Mouse (Mus musculus) yolk sac, embryonic 10.5 days (tissue): ENCODE results near the gene Gm8362.
"Not testable (repeated sequence)": the region's sequence is repeated elsewhere in the genome, so short reads cannot be mapped to it uniquely, and the experiment has no call there.

Experiments used
- DNase-seq: peaks from one replicate; pipeline ENCODE4 v3.0.0-alpha.2; 2017; ENCODE audit warnings: low spot score

Gm8362 gene

GRCm38 (mm10) chr14:6774311-6774710 is at the start of gene Gm8362:
Gm8362 (minus strand) TSS chr14:6774411.
- not testable (repeated sequence) for DNase-seq

- DNase-seq: not testable (repeated sequence)
Observed at GRCm38 (mm10) chr14:6823297-6823696, 49.1 kb upstream of the Gm8362 start.

- not testable (repeated sequence) for DNase-seq
Observed at GRCm38 (mm10) chr14:6757231-6757536, 17.0 kb downstream of the Gm8362 start.

- peak; percentile 1 for DNase-seq
Observed at GRCm38 (mm10) chr14:6756384-6757230, 17.6 kb downstream of the Gm8362 start.

- DNase-seq: not testable (repeated sequence)
Observed at GRCm38 (mm10) chr14:6742232-6742631, 32.0 kb downstream of the Gm8362 start, which contains the start of gene Gm3636. Gm3636 (minus strand) TSS chr14:6742332.

- not testable (repeated sequence) for DNase-seq
Observed at GRCm38 (mm10) chr14:6720151-6720550, 54.1 kb downstream of the Gm8362 start, which contains the start of gene Gm8050. Gm8050 (minus strand) TSS chr14:6720251.
